Mouse (Mus musculus): ENCODE data around the gene Cnot8. TPM values are rescaled to one million over a fixed set of nuclear protein-coding genes. Genes with fewer than 3 reads are reported as not detected.
"Not testable (repeated sequence)": the region's sequence is repeated elsewhere in the genome, so short reads cannot be mapped to it uniquely, and the experiment has no call there.

The Cnot8 gene
- polyA plus RNA-seq (2015; fragmentation: Nextera tagmentation; extraction: Ambion mirVana), result 79.9 and 91.3 TPM in 2 replicates

GRCm38 (mm10) chr11:58103697-58104306 lies at the start of gene Cnot8:
TSS of gene Cnot8 (plus strand) at chr11:58104153.
- Histone ChIP-seq H3K9ac (ENCODE audit: low read length) (peak within 1 kb of the TSS; percentile 91), H3K4me2 (ENCODE audit: low read depth, low read length) (peak within 1 kb of the TSS; percentile 66), H3K9me3 (replicated peaks; ENCODE audit: control insufficient read depth, low read length) (no peaks in the 10 kb centered on the region), H3K27me3 (ENCODE audit: control insufficient read depth, insufficient read depth, low read length) (no peaks in the 10 kb centered on the region), H3K4me3 (ENCODE audit: low read length) (peak within 1 kb of the TSS; percentile 77), H3K27ac (ENCODE audit: low read length) (peak within 1 kb of the TSS; percentile 84), H3K36me3 (ENCODE audit: control insufficient read depth, insufficient read depth) (no peaks in the 10 kb centered on the region), H3K4me1 (ENCODE audit: control insufficient read depth, insufficient read depth, low read length) (peaks cover 16% of the 10 kb centered on the region)
- peak; percentile 97 for ATAC-seq (replicated peaks; ENCODE audit: extremely low read depth, insufficient read depth, low FRiP score)
- under 1% methylated on average over 55 of the region's 55 CpGs for WGBS

GRCm38 (mm10) chr11:58057455-58057854 lies 46.5 kb upstream of the Cnot8 start:
- H3K9me3 ChIP-seq (replicated peaks; ENCODE audit: control insufficient read depth, low read length), result no peaks in the 10 kb centered on the region
- ATAC-seq (replicated peaks; ENCODE audit: extremely low read depth, insufficient read depth, low FRiP score), result no peak
- WGBS, result 47% methylated on average over 6 of the region's 6 CpGs
- no peaks in the 10 kb centered on the region for H3K27me3 ChIP-seq (ENCODE audit: control insufficient read depth, insufficient read depth, low read length)
- H3K27ac ChIP-seq (ENCODE audit: low read length), result no peak overlapping the region
- peaks cover 58% of the 10 kb centered on the region for H3K36me3 ChIP-seq (ENCODE audit: control insufficient read depth, insufficient read depth)
- no peak overlapping the region for H3K9ac ChIP-seq (ENCODE audit: low read length)
- H3K4me1 ChIP-seq (ENCODE audit: control insufficient read depth, insufficient read depth, low read length), result no peaks in the 10 kb centered on the region
- H3K4me2 ChIP-seq (ENCODE audit: low read depth, low read length), result no peak overlapping the region
- H3K4me3 ChIP-seq (ENCODE audit: low read length), result no peak overlapping the region

GRCm38 (mm10) chr11:58059752-58060151 lies 44.2 kb upstream of the Cnot8 start:
- not testable (repeated sequence) for H3K4me3 ChIP-seq (ENCODE audit: low read length); H3K9me3 ChIP-seq (replicated peaks; ENCODE audit: control insufficient read depth, low read length); H3K4me1 ChIP-seq (ENCODE audit: control insufficient read depth, insufficient read depth, low read length); H3K27ac ChIP-seq (ENCODE audit: low read length); H3K9ac ChIP-seq (ENCODE audit: low read length); H3K27me3 ChIP-seq (ENCODE audit: control insufficient read depth, insufficient read depth, low read length); ATAC-seq (replicated peaks; ENCODE audit: extremely low read depth, insufficient read depth, low FRiP score); H3K4me2 ChIP-seq (ENCODE audit: low read depth, low read length)
- WGBS, result 89% methylated on average over 7 of the region's 7 CpGs
- peaks cover 41% of the 10 kb centered on the region for H3K36me3 ChIP-seq (ENCODE audit: control insufficient read depth, insufficient read depth)

GRCm38 (mm10) chr11:58061218-58061617 lies 42.7 kb upstream of the Cnot8 start:
- not testable (repeated sequence) for H3K27me3 ChIP-seq (ENCODE audit: control insufficient read depth, insufficient read depth, low read length); H3K4me1 ChIP-seq (ENCODE audit: control insufficient read depth, insufficient read depth, low read length); H3K4me3 ChIP-seq (ENCODE audit: low read length); H3K4me2 ChIP-seq (ENCODE audit: low read depth, low read length); H3K27ac ChIP-seq (ENCODE audit: low read length); H3K9ac ChIP-seq (ENCODE audit: low read length); H3K9me3 ChIP-seq (replicated peaks; ENCODE audit: control insufficient read depth, low read length); ATAC-seq (replicated peaks; ENCODE audit: extremely low read depth, insufficient read depth, low FRiP score)
- WGBS, result 90% methylated on average over 3 of the region's 4 CpGs
- peaks cover 29% of the 10 kb centered on the region for H3K36me3 ChIP-seq (ENCODE audit: control insufficient read depth, insufficient read depth)

- H3K4me3 ChIP-seq (ENCODE audit: low read length), result no peak overlapping the region
- 82% methylated on average over 4 of the region's 4 CpGs for WGBS
- H3K4me2 ChIP-seq (ENCODE audit: low read depth, low read length), result no peak overlapping the region
- no peaks in the 10 kb centered on the region for H3K4me1 ChIP-seq (ENCODE audit: control insufficient read depth, insufficient read depth, low read length)
- H3K27me3 ChIP-seq (ENCODE audit: control insufficient read depth, insufficient read depth, low read length), result no peaks in the 10 kb centered on the region
- H3K9ac ChIP-seq (ENCODE audit: low read length), result no peak overlapping the region
- no peaks in the 10 kb centered on the region for H3K9me3 ChIP-seq (replicated peaks; ENCODE audit: control insufficient read depth, low read length)
- no peak for ATAC-seq (replicated peaks; ENCODE audit: extremely low read depth, insufficient read depth, low FRiP score)
- H3K27ac ChIP-seq (ENCODE audit: low read length), result no peak overlapping the region
- H3K36me3 ChIP-seq (ENCODE audit: control insufficient read depth, insufficient read depth), result peaks cover 20% of the 10 kb centered on the region
Measured at GRCm38 (mm10) chr11:58062586-58062985, 41.4 kb upstream of the Cnot8 start.

GRCm38 (mm10) chr11:58065025-58065424 lies 38.9 kb upstream of the Cnot8 start:
- H3K4me3 ChIP-seq (ENCODE audit: low read length), result no peak overlapping the region
- H3K4me1 ChIP-seq (ENCODE audit: control insufficient read depth, insufficient read depth, low read length), result no peaks in the 10 kb centered on the region
- H3K27ac ChIP-seq (ENCODE audit: low read length), result no peak overlapping the region
- no peak overlapping the region for H3K9ac ChIP-seq (ENCODE audit: low read length)
- WGBS, result 89% methylated on average over 4 of the region's 4 CpGs
- H3K27me3 ChIP-seq (ENCODE audit: control insufficient read depth, insufficient read depth, low read length), result no peaks in the 10 kb centered on the region
- ATAC-seq (replicated peaks; ENCODE audit: extremely low read depth, insufficient read depth, low FRiP score), result no peak
- H3K9me3 ChIP-seq (replicated peaks; ENCODE audit: control insufficient read depth, low read length), result no peaks in the 10 kb centered on the region
- H3K4me2 ChIP-seq (ENCODE audit: low read depth, low read length), result no peak overlapping the region
- H3K36me3 ChIP-seq (ENCODE audit: control insufficient read depth, insufficient read depth), result peaks cover 11% of the 10 kb centered on the region

GRCm38 (mm10) chr11:58072978-58073377 lies 31.0 kb upstream of the Cnot8 start:
- Histone ChIP-seq H3K9ac (ENCODE audit: low read length) (no peak overlapping the region), H3K4me3 (ENCODE audit: low read length) (no peak overlapping the region), H3K27me3 (ENCODE audit: control insufficient read depth, insufficient read depth, low read length) (no peaks in the 10 kb centered on the region), H3K4me1 (ENCODE audit: control insufficient read depth, insufficient read depth, low read length) (no peaks in the 10 kb centered on the region), H3K27ac (ENCODE audit: low read length) (no peak overlapping the region), H3K9me3 (replicated peaks; ENCODE audit: control insufficient read depth, low read length) (no peaks in the 10 kb centered on the region), H3K4me2 (ENCODE audit: low read depth, low read length) (no peak overlapping the region), H3K36me3 (ENCODE audit: control insufficient read depth, insufficient read depth) (no peaks in the 10 kb centered on the region)
- WGBS, result 68% methylated on average over 3 of the region's 3 CpGs
- ATAC-seq (replicated peaks; ENCODE audit: extremely low read depth, insufficient read depth, low FRiP score), result no peak

GRCm38 (mm10) chr11:58077270-58077669 lies 26.7 kb upstream of the Cnot8 start:
- ATAC-seq (replicated peaks; ENCODE audit: extremely low read depth, insufficient read depth, low FRiP score), result no peak
- WGBS, result 70% methylated on average over 4 of the region's 4 CpGs
- Histone ChIP-seq H3K27ac (ENCODE audit: low read length) (no peak overlapping the region), H3K27me3 (ENCODE audit: control insufficient read depth, insufficient read depth, low read length) (no peaks in the 10 kb centered on the region), H3K9me3 (replicated peaks; ENCODE audit: control insufficient read depth, low read length) (no peaks in the 10 kb centered on the region), H3K4me2 (ENCODE audit: low read depth, low read length) (no peak overlapping the region), H3K9ac (ENCODE audit: low read length) (no peak overlapping the region), H3K4me3 (ENCODE audit: low read length) (no peak overlapping the region), H3K4me1 (ENCODE audit: control insufficient read depth, insufficient read depth, low read length) (no peaks in the 10 kb centered on the region), H3K36me3 (ENCODE audit: control insufficient read depth, insufficient read depth) (no peaks in the 10 kb centered on the region)

- Histone ChIP-seq H3K27me3 (ENCODE audit: control insufficient read depth, insufficient read depth, low read length) (no peaks in the 10 kb centered on the region), H3K4me1 (ENCODE audit: control insufficient read depth, insufficient read depth, low read length) (no peaks in the 10 kb centered on the region), H3K9ac (ENCODE audit: low read length) (no peak overlapping the region), H3K4me3 (ENCODE audit: low read length) (no peak overlapping the region), H3K9me3 (replicated peaks; ENCODE audit: control insufficient read depth, low read length) (no peaks in the 10 kb centered on the region), H3K27ac (ENCODE audit: low read length) (no peak overlapping the region), H3K36me3 (ENCODE audit: control insufficient read depth, insufficient read depth) (no peaks in the 10 kb centered on the region), H3K4me2 (ENCODE audit: low read depth, low read length) (no peak overlapping the region)
- 87% methylated on average over 6 of the region's 6 CpGs for WGBS
- no peak for ATAC-seq (replicated peaks; ENCODE audit: extremely low read depth, insufficient read depth, low FRiP score)
Measured at GRCm38 (mm10) chr11:58081716-58082115, 22.2 kb upstream of the Cnot8 start.

Data from heart, embryonic 16.5 days (tissue).